Mouse (Mus musculus): ENCODE results near the gene Kiss1r.

Kiss1r gene

GRCm38 (mm10) chr10:79971183-79971497, 54.4 kb downstream of the Kiss1r start:
- no peak for DNase-seq (ENCODE audit: low spot score)

Data from MN1 (cell line).